Mouse (Mus musculus): ENCODE data around the gene Cnp.
"Not testable (repeated sequence)": the region's sequence is repeated elsewhere in the genome, so short reads cannot be mapped to it uniquely, and the experiment has no call there.

The Cnp gene

DNA sequence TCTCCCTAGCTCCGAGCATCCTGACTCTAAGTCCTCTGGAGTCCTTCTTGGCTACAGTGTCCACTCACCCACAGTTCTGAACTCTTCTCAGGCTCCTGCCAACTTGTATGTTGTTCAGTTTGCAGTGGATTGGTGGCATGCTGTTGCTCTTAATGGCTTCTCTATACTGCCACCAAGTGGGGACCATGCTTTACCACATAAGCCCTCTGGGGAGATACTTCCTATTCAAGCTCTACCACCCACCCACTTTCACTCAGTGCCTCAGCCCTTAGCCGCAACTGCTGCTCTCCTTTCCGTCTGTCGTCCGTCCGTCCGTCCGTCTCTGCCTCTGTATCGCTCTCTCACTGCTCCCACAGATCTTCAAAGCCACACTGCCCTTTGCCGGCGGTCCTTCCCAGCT lies 19.1 kb upstream of the Cnp start:
- DNase-seq (ENCODE audit: low spot score in 2 of 2) = peak; percentile 72 to 79

DNA sequence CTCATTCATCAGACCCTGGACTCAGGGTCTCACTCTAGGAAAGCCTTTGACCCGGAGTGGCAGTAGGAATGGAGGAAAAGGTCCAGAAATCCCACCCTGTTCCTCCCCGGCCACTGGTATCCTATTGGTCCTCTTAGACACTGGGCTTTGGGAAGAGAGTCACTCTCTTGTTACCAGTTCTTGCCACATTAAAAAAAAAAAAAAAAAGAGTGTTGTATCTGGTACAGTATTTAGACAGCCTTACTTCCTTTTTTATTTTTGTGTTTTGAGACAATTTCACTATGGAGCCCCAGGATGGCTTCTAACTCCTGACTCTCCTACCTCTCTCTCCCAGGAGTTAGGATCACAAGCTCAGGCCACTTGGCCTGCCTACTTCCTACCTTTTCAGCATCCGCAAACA lies 17.1 kb upstream of the Cnp start:
- no peak for DNase-seq (ENCODE audit: low spot score in 2 of 2)

DNA sequence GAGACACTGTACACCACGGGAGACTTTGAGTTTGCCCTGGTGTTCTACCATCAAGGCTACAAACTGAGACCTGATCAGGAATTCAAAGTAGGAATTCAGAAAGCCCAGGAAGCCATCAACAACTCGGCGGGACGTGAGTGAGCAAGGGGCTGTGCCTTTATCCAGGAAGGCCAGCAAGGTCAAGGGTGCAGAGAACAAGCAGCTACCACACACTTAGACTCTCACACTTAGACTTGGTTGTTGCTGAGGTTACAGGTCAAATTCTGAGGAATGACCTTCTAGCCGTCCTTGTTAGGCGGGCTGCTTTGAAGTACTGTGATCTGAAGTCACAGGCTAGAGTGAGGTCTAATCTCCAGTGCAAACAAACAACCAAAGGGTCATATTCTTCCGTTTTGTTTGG lies 15.2 kb upstream of the Cnp start:
- DNase-seq (ENCODE audit: low spot score in 2 of 2) = no peak

DNA sequence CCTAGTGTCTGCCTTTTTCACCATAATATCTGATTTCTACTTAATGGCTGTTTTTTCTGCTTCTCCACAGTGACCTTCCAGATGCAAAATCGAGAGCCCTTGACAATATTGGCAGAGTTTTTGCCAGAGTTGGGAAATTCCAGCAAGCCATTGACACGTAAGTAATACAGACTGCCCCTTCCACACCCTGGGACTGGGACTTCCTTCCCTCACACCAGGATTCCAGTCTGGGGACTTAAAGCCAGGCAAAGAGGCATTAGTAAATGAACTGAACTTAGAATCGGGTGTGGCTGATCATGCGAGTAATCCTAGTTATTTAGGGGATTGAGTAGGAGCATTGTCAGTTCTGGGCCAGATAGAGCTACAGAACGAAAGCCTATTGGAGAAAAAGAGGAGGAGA lies 13.0 kb upstream of the Cnp start:
- DNase-seq (ENCODE audit: low spot score in 2 of 2) = no peak

DNA sequence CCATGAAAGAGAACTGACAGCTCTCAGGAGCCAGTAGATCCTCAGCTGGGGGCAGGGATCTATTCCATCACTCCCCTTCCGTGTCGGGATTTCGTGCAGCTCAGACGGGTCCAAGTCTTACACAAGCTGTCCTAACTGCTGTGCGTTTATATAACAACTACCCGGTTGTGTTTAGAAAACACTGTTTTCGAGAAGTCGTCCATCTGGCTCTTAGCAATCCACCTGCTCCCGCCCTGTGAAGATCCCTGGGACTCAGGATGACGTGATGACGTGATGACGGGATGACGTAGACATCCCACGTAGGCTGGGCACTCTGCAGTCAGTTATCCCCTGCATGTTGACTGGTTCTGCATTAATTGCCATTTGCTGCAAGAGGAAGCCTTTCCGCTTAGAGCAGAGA lies 10.4 kb upstream of the Cnp start:
- peak; percentile 80 to 90 for DNase-seq (ENCODE audit: low spot score in 2 of 2)

DNA sequence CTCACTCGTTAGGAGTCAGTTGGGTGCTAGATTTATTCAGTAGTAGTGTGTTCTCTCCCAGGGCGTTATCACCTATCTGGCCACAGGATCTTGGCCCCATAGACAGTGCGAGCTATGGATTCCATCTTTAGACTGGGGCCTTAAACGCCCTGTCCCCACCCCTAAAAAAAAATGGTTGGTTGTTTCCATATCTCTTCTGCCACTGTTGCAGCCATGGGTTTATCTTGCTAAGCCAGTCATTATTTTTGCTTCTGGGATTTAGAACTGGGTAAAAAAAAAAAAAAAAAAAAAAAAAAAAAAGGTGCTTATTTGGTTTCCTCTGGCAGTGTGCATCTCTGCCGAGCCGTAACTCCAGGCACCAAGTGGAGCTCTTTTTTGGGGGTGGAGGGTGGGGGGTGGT lies 10.0 kb upstream of the Cnp start:
- DNase-seq (ENCODE audit: low spot score in 2 of 2) = no peak

DNA sequence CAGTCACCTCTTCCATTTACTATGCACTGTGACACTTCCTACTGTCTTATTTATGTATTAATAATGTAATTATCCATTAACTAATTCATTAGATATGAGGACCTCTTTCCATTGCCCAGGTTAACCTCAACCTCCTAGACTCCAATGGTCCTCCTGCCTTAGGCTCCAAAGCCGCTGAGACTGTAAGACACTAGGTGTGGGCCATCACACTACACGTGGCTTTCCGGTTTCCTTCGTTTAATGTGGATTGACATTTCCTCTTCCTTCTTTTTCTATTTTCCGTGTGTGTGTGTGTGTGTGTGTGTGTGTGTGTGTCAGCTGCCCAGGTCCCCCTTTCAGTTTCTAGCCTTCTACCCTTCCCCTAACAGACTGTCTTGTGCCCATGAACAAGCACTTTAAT lies 7.5 kb upstream of the Cnp start:
- no peak for DNase-seq (ENCODE audit: low spot score in 2 of 2)

DNA sequence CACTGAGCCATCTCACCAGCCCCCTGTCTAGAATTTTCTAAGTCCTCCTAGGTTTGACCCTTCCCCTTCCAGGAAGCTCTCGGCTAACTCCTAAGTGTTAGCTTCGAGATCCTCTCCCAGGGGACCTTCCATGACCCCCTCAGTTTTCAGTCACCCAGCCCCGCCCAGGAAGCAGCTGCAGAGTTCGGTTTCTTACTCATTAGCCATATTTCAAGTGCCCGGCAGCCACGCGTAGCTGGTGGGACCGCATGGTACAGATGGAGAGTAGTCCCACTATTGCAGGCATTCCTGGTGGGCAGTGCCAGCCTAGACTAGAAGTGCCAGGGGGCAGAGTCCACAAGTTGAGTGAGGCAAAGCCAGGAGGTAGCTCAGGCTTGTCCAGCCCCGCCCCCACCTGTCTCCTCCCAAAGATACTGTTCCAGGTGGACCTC lies 6.9 kb upstream of the Cnp start:
- no peak for DNase-seq (ENCODE audit: low spot score in 2 of 2)

DNA sequence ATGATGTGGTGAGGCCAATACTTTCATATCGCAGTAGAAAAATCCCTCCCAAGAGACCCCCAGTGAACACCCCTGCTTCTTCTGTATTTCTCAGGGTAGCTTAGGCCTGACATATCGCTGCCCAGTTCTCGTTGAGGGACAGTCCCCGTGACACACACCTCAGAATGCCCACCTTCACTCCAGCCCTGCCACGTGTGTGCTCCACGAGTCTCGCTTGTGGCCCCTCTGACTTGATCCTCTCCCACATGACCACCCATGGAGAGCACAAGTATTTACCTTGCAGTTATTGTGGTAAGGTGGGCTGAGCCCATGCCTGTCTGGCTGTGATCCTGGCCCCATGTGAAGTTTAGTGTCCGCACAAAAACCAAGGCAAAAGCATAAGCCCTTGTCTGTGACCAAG lies 6.0 kb upstream of the Cnp start:
- DNase-seq (ENCODE audit: low spot score in 2 of 2) = no peak

DNA sequence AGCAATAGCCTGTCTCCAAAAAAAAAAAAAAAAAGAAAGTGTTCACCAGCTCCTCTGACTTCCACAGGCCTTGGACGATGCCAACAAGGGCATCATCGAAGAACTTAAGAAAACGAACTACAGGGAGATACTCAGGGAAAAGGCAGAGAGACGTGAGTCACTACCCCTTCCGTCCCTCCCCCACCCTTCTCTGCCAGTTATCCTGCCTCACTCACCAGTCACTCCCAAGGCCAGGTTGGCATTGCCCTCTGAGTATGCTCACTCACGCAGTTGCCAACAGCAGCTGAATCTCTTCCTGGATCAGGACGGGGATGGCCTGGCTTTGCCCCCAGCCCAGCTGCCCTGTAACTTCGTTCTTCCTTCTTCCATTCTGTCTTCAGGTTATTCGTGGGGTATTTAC lies 4.9 kb upstream of the Cnp start:
- no peak for DNase-seq (ENCODE audit: low spot score in 2 of 2)

DNA sequence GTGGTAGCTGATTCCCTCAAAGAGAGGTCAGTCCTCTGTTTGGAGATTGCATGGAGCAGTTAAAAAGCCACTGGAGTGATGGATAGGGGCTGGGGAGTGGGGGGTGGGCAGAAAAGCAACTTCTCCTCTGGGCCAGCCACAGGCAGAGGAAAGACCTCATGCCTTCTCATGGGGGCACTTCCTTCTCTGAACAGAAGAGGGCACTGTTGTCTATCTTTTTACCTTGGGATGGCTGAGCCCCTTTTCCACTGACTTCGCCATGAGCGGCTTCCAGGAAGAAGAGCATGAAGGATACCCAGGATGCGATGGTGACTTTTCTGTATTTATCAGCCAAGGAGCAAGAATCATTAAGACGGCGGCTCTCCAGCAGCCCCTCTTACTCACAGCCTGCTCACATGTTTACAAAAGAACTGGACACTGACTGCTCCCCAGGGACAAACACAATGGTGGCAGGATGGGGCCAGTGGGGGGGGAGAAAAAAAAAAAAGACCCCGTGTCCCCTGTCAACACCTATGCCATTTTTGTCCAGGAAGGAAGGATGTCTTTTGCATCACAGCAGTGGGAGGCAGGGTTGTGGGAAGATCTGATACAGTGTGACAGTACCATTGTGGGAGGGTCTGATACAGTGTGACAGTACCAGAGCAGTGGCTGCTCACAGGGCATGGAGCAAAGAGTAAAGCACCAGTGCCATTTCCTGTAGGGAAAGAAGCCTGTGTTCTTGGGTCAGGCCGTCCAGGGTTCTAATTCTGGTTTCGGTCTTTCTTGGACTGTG lies 4.1 kb upstream of the Cnp start:
- peak; percentile 81 to 85 for DNase-seq (ENCODE audit: low spot score in 2 of 2)

DNA sequence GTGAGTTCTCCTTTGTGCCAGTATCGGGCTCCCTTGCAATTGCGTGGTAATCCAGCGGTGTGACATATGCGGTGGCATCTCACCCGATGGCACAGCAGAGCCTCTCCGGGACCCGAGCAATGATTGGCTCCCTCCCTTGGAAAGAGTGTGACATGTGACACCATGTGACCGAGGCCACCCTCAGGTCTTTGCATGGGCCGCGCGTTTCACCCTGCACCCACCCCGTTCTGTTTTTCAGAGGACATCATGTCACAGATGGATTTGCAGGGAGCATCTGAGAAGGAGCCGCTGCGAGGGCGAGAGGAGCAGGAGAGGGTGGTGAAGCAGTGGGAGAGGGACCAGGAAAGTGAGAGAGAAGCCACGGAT lies 3.5 kb upstream of the Cnp start:
- peak; percentile 57 to 59 for DNase-seq (ENCODE audit: low spot score in 2 of 2)

DNA sequence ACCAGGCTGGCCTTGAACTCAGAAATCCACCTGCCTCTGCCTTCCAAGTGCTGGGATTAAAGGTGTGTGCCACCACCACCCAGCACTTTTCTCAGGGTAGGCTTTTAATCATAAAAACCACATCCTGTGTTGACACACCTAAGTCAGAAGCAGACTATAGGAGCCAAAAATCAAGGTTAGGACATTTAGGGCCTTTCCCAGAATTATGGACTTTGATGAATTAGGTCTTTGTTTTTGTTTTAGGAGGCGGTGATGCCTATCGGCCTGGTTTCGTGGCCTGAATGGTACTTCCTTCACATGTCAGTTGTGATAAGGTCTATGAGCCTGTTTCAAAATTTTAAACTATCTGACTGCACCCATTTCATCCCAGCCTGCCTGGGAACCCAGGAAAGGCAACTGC lies 516 bp upstream of the Cnp start:
- no peak for DNase-seq (ENCODE audit: low spot score in 2 of 2)

DNA sequence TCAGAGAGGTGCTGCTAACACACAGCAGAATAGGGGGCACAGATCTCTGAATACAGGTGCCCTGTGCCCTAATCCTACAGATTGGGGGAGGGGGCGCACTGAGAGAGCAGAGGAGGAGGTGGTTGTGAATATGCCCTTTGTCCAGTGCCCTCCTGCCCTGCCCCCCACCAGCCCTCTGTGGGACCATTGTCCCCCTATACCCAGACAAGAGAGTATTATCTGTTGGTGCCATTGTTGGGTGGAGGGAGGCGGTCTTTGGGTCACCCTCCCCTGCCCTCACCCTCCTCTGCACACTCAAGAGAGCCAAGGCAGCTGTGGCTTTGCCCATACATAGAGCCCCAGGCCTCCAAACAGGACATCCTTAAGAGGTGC lies 766 bp downstream of the Cnp start:
- peak in 1 of 2 experiments; percentile 49 for DNase-seq (ENCODE audit: low spot score in 2 of 2)

DNA sequence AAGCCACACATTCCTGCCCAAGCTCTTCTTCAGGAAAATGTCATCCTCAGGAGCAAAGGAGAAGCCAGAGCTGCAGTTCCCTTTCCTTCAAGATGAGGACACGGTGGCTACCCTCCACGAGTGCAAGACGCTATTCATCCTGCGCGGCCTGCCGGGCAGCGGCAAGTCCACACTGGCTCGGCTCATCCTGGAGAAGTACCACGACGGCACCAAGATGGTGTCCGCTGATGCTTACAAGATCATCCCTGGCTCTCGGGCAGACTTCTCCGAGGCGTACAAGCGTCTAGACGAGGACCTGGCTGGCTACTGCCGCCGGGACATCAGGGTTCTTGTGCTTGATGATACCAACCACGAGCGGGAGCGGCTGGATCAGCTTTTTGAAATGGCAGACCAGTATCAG lies 1.6 kb downstream of the Cnp start:
- no peak for DNase-seq (ENCODE audit: low spot score in 2 of 2)

DNA sequence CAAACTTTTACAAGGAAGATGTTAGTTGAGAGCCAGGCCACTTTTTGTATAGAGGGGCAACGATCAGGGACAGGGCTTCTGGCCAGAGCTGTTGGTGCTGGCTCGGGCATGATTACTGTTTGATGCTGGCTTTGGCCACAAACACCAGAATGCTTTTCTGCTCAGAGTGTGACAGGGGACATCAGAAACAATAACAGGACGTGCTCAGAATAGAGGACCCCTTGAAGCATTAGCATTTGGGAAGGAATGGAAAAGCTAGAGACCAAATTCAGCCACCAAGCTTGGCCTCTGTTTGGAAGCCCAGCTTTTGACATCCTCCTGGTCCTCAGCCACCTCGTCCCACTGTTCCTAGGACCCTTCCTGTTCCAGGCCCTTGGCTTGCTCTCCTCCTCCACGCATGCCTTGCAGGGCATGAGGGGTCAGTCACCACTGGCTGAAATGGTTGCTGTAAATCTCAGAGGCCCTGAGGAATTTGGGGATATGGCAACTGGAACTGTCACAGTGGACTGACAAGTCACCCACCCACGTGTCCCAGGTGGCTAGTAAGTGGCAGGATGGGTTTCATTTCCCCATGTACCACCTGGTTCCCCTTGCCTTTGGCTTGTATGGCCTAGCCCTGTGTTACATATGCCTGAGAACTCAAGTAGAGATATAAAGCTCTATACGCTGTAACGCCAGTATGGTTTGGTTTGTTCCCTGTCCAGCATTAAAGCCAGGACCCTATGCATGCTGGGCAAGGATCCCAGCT lies 3.3 kb downstream of the Cnp start:
- DNase-seq (ENCODE audit: low spot score in 2 of 2) = peak in 1 of 2 experiments; percentile 47

DNA sequence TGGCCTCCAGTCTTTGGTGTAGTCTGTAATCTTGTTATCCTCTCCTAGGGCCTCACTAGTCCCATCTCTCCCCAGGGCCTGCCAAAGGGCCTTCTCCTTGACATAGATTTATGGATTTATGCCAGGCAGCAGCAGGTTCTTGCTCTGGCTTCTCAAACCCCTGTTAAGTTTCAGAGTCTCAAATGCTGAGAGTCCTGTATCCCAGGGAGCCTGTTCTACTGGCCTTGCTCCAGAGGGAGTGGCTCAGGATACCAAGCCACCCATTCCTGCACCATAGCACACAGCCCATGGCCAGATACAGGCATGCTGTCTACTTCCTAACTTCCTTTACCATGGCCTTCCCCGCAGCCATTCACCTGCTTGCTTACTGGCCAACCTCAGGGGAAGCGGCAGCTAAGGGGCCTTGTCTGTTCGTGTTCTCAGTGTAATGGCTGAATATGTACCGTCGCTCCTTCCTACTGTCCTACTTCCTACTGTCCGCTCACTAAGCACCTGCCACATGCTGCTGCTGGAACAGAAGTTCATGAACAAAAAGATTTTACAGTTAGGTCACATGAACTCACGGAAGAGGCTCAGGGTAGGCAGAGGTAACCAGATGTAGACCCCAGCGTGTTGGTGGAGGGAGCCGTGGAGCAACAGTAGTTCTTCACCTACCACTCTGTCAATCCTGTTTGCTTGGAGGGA lies 4.6 kb downstream of the Cnp start:
- no peak for DNase-seq (ENCODE audit: low spot score in 2 of 2)

DNA sequence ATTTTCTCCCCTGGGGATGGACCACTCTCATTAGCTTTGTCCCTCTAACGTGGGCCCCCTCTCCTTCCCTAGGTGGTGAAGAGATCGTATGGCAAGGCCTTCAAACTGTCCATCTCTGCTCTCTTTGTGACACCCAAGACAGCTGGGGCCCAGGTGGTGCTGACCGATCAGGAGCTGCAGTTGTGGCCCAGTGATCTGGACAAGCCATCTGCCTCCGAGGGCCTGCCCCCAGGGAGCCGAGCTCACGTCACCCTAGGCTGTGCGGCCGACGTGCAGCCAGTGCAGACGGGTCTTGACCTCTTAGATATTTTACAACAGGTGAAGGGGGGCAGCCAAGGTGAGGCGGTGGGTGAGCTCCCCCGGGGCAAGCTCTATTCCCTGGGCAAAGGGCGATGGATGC lies 5.6 kb downstream of the Cnp start:
- DNase-seq (ENCODE audit: low spot score in 2 of 2) = no peak

DNA sequence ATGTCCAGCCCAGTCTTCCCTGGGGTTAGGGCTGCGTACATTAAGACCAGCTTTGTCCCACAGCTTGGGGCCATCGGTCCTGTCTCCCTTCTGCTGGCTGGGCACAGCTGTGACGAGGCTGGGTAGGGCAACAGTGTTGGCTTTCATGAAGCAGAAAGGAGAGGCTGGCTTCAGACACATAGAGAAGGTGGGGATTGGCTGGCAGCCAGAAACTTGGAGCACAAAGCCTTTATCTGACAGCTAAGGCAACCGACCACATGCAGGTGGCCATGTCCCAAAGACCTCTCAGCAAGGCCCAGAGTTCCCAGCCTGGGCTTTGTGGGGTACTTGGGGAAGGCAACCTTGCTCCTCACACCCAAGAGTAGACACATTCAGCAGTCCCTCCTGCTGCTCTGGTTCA lies 7.1 kb downstream of the Cnp start:
- peak; percentile 75 to 76 for DNase-seq (ENCODE audit: low spot score in 2 of 2)

DNA sequence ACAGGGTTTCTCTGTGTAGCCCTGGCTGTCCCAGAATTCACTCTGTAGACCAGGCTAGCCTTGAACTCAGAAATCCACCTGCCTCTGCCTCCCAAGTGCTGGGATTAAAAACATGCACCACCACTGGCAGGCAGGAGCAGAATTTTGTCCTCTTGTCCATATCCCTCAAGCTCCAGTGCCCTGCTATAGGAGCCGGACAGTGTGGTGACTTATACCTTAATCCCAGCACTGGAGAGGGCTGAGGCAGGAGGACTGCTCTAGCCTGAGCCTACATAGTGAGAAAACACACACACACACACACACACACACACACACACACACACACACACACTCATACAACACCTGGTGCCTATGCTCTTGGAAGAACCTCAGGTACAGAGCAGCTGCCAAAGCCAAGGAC lies 7.7 kb downstream of the Cnp start:
- not testable (repeated sequence) for DNase-seq (ENCODE audit: low spot score in 2 of 2)

DNA sequence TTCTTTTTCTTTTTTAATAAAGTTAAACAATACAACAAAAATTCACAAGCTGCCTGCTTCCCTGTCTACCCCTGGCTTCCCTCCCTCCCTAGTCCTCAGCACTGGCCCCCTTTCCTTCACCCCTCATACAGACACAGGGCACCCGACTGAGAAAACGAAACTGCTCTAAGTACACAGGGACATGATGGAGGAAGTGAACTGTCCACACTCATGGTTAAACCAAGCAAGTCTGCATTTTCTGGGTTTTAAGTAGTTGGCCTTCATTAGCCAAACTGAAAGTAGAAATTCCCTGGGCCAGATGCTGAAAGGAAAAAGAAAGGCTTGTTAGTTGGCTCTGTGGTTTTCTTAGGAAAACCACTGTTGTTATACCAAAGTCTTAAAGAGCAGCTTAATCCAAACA lies 8.1 kb downstream of the Cnp start:
- no peak for DNase-seq (ENCODE audit: low spot score in 2 of 2)

DNA sequence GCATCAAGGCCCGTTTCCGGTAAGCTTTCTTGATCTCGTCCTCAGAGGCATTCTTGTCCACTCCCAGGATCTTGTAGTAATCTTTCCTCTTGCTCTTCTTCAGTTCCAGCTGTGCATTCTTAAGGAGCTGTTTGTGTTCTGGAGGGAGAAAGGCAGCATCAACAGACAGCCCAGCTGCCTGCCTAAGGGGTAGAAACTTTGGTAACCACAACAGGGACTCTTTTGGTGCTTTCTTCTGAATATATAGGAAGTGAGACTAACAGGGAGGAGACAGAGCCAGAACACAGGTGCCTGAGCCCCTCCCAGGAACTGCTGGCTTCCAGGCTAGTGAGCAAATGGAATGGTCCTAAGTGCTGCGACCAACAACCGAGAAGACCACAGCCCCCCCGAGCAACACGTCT lies 9.9 kb downstream of the Cnp start:
- no peak for DNase-seq (ENCODE audit: low spot score in 2 of 2)

DNA sequence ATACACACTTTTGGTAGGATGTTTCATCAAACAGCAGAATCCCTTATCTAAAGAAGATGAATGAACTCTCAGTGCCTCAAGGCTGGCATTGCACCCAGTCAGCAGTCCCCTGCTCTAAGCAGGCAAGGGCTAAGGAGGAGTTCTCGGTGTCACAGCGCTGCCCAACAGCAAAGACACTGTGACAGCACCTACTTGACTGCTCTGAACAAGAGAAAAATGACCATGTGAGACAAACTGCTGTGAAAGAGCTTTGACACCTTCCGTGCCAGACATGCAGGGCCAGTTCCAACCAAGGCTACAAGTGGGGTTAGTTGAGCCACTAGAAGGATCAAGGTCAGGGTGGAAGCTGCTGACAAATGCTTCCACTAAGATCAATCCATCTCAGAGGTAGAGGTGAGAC lies 10.4 kb downstream of the Cnp start:
- no peak for DNase-seq (ENCODE audit: low spot score in 2 of 2)
